Mouse (Mus musculus) lung, embryonic 15.5 days (tissue): Measurements from ENCODE around the gene Ghr. TPM values are rescaled to one million over a fixed set of nuclear protein-coding genes. Genes with fewer than 3 reads are reported as not detected.

Experiments
- ATAC-seq: fragments of 200-750 bp; cut with Nextera tagmentation; 2 replicates; pipeline ENCODE4 v1.8.0; 2017; ENCODE audit warnings: moderate number of reproducible peaks, borderline replicate concordance; ENCODE audit not compliant: low FRiP score, low TSS enrichment; ENCODE audit errors: extremely low read depth
- H3K27ac ChIP-seq: fragments of 300-500 bp; sonication (generic); 2 replicates; pipeline ENCODE4 v1.5.1; 2015; ENCODE audit warnings: moderate library complexity, mild to moderate bottlenecking, inconsistent platforms
- H3K27me3 ChIP-seq: fragments of 300-500 bp; sonication (generic); 2 replicates; pipeline ENCODE4 v1.6.1; 2015; ENCODE audit warnings: inconsistent platforms
- H3K36me3 ChIP-seq: fragments of 300-500 bp; sonication (generic); 2 replicates; pipeline ENCODE4 v1.6.1; 2015; ENCODE audit warnings: inconsistent platforms
- H3K4me1 ChIP-seq: fragments of 300-500 bp; sonication (generic); 2 replicates; pipeline ENCODE4 v1.6.1; 2015; ENCODE audit warnings: inconsistent platforms
- H3K4me2 ChIP-seq: fragments of 300-500 bp; sonication (generic); 2 replicates; pipeline ENCODE4 v1.6.1; 2015; ENCODE audit warnings: inconsistent platforms, mild to moderate bottlenecking, moderate library complexity
- H3K4me3 ChIP-seq: fragments of 300-500 bp; sonication (generic); 2 replicates; pipeline ENCODE4 v1.5.1; 2015; ENCODE audit warnings: mild to moderate bottlenecking, inconsistent platforms
- H3K9ac ChIP-seq: fragments of 300-500 bp; sonication (generic); 2 replicates; pipeline ENCODE4 v1.6.1; 2015; ENCODE audit warnings: inconsistent platforms
- H3K9me3 ChIP-seq: fragments of 300-500 bp; sonication (generic); 2 replicates; pipeline ENCODE4 v1.6.1; 2016; ENCODE audit warnings: inconsistent platforms
- WGBS: fragments of 180-500 bp; shearing (Covaris S2); methylation state at CpG from one replicate; pipeline ENCODE4 v1.1.7; 2015; 5-methylcytosine and 5-hydroxymethylcytosine counted together
- polyA plus RNA-seq: library from polyadenylated mRNA; unstranded; fragments of >200 nt; fragmentation: Nextera tagmentation; extraction: Ambion mirVana; gene quantifications from 2 replicates; pipeline ENCODE4 v1.2.1, GENCODE M21; 2015

The Ghr gene
- polyA plus RNA-seq, 1 experiment from 2014 or later: 100 TPM

GRCm38 (mm10) chr15:3512380-3512779 lies 70.9 kb downstream of the Ghr start:
- Histone ChIP-seq H3K27me3 (no peaks in the 10 kb centered on the region), H3K9me3 (no peaks in the 10 kb centered on the region), H3K27ac (peak overlapping the region; percentile 29; the same call in 1 of the 2 replicates), H3K4me2 (no peak overlapping the region), H3K4me3 (no peak overlapping the region), H3K4me1 (peaks cover 49% of the 10 kb centered on the region), H3K36me3 (no peaks in the 10 kb centered on the region), H3K9ac (no peak overlapping the region)
- WGBS: 22% methylated on average over 1 of the region's 1 CpGs
- ATAC-seq: peak; percentile 79; the same call in 1 of the 2 replicates

GRCm38 (mm10) chr15:3511639-3512171 lies 71.6 kb downstream of the Ghr start:
- H3K27me3 ChIP-seq: no peaks in the 10 kb centered on the region
- peaks cover 52% of the 10 kb centered on the region for H3K4me1 ChIP-seq
- peak; percentile 58; the same call in 1 of the 2 replicates for ATAC-seq
- 37% methylated on average over 2 of the region's 2 CpGs for WGBS
- H3K27ac ChIP-seq: no peak overlapping the region
- H3K9me3 ChIP-seq: no peaks in the 10 kb centered on the region
- no peak overlapping the region for H3K4me2 ChIP-seq
- H3K9ac ChIP-seq: no peak overlapping the region
- H3K4me3 ChIP-seq: no peak overlapping the region
- no peaks in the 10 kb centered on the region for H3K36me3 ChIP-seq

- no peak for ATAC-seq
- WGBS: 64% methylated on average over 3 of the region's 3 CpGs
- H3K36me3 ChIP-seq: no peaks in the 10 kb centered on the region
- H3K9ac ChIP-seq: no peak overlapping the region
- no peak overlapping the region for H3K27ac ChIP-seq
- no peak overlapping the region for H3K4me3 ChIP-seq
- H3K4me2 ChIP-seq: no peak overlapping the region
- no peaks in the 10 kb centered on the region for H3K27me3 ChIP-seq
- H3K4me1 ChIP-seq: peaks cover 55% of the 10 kb centered on the region
- H3K9me3 ChIP-seq: no peaks in the 10 kb centered on the region
Measured at GRCm38 (mm10) chr15:3509089-3509488, 74.2 kb downstream of the Ghr start.

- Histone ChIP-seq H3K9ac (no peak overlapping the region), H3K4me3 (no peak overlapping the region), H3K4me2 (no peak overlapping the region), H3K9me3 (no peaks in the 10 kb centered on the region), H3K4me1 (peaks cover 44% of the 10 kb centered on the region), H3K27ac (0 out of 2 replicates have a peak overlapping the region, but pooled peaks have one; percentile 5), H3K36me3 (no peaks in the 10 kb centered on the region), H3K27me3 (no peaks in the 10 kb centered on the region)
- 89% methylated on average over 2 of the region's 2 CpGs for WGBS
- ATAC-seq: no peak
Measured at GRCm38 (mm10) chr15:3507329-3507728, 76.0 kb downstream of the Ghr start.

DNA sequence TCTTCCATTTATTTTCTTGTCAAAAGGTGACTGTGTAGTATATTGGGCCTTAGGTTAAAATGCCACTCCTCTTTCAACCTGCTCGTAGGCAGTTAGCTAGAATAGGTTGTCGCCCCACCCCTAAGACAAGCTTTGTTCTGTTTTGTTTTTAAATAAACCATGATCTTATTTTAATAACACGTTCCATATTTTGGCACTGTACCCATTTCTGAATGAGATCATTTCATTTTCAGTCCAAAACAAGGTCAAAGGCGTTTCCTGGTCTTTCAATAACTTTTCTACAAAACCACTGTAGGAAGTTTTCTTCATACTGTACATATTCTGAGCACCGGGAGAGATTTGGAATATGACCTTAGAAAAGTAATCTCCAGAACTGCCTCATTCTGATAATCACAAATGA lies 78.6 kb downstream of the Ghr start:
- no peak for ATAC-seq
- Histone ChIP-seq H3K4me2 (no peak overlapping the region), H3K36me3 (no peaks in the 10 kb centered on the region), H3K9ac (no peak overlapping the region), H3K27me3 (no peaks in the 10 kb centered on the region), H3K9me3 (no peaks in the 10 kb centered on the region), H3K4me3 (no peak overlapping the region), H3K4me1 (peaks cover 23% of the 10 kb centered on the region), H3K27ac (no peak overlapping the region)
- WGBS: 60% methylated on average over 5 of the region's 5 CpGs

- no peak overlapping the region for H3K9ac ChIP-seq
- ATAC-seq: no peak
- no peak overlapping the region for H3K4me2 ChIP-seq
- no peak overlapping the region for H3K27ac ChIP-seq
- H3K4me3 ChIP-seq: no peak overlapping the region
- H3K27me3 ChIP-seq: no peaks in the 10 kb centered on the region
- H3K9me3 ChIP-seq: no peaks in the 10 kb centered on the region
- WGBS: 65% methylated on average over 3 of the region's 3 CpGs
- H3K4me1 ChIP-seq: peaks cover 12% of the 10 kb centered on the region; the same call in 1 of the 2 replicates
- H3K36me3 ChIP-seq: no peaks in the 10 kb centered on the region
Measured at GRCm38 (mm10) chr15:3501683-3502082, 81.6 kb downstream of the Ghr start.

DNA sequence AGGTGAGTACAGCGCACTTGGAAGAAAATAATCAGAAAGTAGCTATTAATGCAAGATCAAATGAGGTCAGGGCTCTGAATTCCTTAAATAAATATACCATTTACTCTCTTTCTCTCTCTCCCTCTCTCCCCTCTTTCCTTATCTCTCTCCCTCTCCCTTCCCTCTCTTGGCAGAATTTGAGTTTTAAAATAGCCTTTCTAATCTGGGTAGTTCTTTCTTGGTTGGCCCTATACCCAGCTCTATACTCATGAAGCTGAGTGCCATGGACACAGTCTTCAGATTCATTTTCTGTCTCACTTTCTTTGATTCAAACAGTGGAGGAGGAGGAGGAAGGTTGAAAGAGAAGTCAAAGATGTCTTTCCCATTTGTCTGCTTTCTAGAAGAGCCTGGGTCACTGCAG lies 84.3 kb downstream of the Ghr start:
- Histone ChIP-seq H3K27ac (no peak overlapping the region), H3K9me3 (no peaks in the 10 kb centered on the region), H3K9ac (no peak overlapping the region), H3K4me1 (peaks cover 9% of the 10 kb centered on the region; the same call in 1 of the 2 replicates), H3K36me3 (no peaks in the 10 kb centered on the region), H3K4me2 (no peak overlapping the region), H3K27me3 (no peaks in the 10 kb centered on the region), H3K4me3 (no peak overlapping the region)
- WGBS: 68% methylated on average over 1 of the region's 1 CpGs
- no peak for ATAC-seq

DNA sequence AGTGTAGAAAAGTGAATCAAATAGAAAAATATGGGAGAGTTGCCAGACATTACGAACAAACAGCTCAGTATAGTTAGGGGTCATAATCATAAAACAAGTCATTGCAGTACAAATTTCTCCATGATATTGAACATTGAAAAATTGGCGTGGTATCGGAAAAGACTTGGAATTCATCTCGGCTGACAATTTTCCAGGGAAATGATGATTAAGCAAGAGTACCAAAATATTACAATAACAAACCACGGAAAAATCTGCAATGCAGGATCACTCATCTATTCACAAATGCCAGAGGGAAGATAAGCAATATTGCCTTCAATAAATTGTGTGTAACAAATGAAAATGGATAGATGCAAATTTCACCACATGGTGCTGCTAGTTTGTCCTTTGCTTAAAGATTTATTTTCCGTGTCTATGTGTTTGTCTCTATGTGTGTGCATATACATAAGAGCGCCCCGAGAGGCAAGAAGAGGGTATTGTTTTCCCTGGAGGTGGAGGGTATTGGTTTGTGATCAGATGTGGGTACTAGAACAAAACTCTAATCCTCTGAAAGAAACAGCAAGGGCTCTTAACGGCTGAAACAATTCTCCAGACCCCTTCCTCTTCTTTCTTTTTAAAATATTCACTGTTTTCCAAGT lies 85.2 kb downstream of the Ghr start:
- no peak overlapping the region for H3K9ac ChIP-seq
- H3K27ac ChIP-seq: no peak overlapping the region; the same call in 1 of the 2 replicates
- no peak overlapping the region for H3K4me3 ChIP-seq
- H3K4me1 ChIP-seq: peaks cover 9% of the 10 kb centered on the region; the same call in 1 of the 2 replicates
- H3K4me2 ChIP-seq: no peak overlapping the region
- no peaks in the 10 kb centered on the region for H3K27me3 ChIP-seq
- H3K9me3 ChIP-seq: no peaks in the 10 kb centered on the region
- no peaks in the 10 kb centered on the region for H3K36me3 ChIP-seq
- WGBS: 79% methylated on average over 9 of the region's 9 CpGs
- ATAC-seq: no peak

DNA sequence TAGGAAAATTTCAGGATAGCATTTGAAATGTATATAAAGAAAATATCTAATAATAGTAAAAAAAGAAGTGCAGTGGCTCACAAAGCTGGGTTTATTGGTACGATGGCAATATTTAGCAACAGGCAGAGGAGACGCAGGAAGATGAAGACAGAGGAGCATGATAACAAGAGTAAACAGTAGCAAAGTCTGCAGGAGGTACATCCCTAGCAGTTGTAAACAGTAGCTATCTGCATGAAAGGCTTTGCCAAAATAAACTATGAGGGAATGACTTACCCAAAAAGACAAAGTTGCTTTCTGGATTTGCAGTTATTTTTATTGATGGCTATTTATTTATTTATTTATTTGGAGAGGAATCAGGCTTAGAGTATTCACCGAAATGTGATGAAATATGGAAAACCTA lies 92.4 kb downstream of the Ghr start:
- Histone ChIP-seq H3K4me1 (0 out of 2 replicates have a peak, but pooled peaks cover 4% of the 10 kb centered on the region), H3K4me3 (no peak overlapping the region), H3K27ac (no peak overlapping the region; the same call in 1 of the 2 replicates), H3K27me3 (no peaks in the 10 kb centered on the region), H3K9ac (no peak overlapping the region), H3K9me3 (no peaks in the 10 kb centered on the region), H3K36me3 (no peaks in the 10 kb centered on the region), H3K4me2 (no peak overlapping the region)
- WGBS: 57% methylated on average over 3 of the region's 3 CpGs
- no peak for ATAC-seq

DNA sequence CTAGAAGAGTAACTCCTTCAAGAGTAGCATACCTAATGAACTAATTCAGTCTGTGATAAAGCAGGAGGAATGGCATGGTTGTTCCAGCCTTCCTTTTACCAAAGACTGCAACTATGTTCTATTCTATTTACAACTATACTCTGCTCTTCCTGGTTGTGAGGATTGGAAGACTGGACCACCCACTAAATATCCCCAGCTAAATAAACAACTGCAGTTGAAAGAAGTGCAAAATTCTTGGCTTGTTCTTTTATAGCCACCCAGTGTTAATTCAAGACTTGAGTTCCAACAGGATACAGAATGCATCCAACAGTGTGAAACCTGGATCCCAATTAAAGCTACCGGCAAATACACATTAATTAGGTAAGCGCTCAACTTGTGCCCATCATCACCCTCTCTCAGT lies 93.3 kb downstream of the Ghr start:
- whole genome bisulfite sequencing: 79% methylated on average over 2 of the region's 2 CpGs

DNA sequence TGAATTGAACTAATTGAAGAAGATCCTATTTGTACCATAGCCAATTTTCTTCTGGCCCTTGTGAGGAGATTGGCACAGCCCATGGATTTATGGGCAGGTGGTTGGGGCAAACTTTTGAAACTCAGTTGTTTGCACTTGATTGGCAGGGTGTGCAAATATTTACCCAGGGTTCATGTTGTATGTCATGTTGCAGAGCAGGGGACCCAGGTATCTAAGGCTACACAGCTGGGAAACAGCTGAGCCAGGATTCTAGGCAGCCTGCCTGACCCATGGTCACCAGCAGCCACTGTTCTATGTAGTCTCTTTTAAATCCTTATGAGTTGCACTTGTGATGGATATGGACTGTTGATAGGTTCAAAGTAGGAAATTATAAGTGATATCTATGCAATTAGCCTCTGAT lies 94.1 kb downstream of the Ghr start:
- Histone ChIP-seq H3K9me3 (no peaks in the 10 kb centered on the region), H3K4me3 (no peak overlapping the region), H3K36me3 (no peaks in the 10 kb centered on the region), H3K4me2 (no peak overlapping the region), H3K27me3 (no peaks in the 10 kb centered on the region), H3K27ac (no peak overlapping the region), H3K9ac (no peak overlapping the region), H3K4me1 (0 out of 2 replicates have a peak, but pooled peaks cover 4% of the 10 kb centered on the region)
- ATAC-seq: no peak

More for the DNA sequence above, 93.3 kb downstream of the Ghr start:
- Histone ChIP-seq H3K9me3 (no peaks in the 10 kb centered on the region), H3K4me3 (no peak overlapping the region), H3K4me1 (0 out of 2 replicates have a peak, but pooled peaks cover 4% of the 10 kb centered on the region), H3K4me2 (no peak overlapping the region), H3K27me3 (no peaks in the 10 kb centered on the region), H3K27ac (no peak overlapping the region; the same call in 1 of the 2 replicates), H3K36me3 (no peaks in the 10 kb centered on the region), H3K9ac (no peak overlapping the region)
- ATAC-seq: no peak

DNA sequence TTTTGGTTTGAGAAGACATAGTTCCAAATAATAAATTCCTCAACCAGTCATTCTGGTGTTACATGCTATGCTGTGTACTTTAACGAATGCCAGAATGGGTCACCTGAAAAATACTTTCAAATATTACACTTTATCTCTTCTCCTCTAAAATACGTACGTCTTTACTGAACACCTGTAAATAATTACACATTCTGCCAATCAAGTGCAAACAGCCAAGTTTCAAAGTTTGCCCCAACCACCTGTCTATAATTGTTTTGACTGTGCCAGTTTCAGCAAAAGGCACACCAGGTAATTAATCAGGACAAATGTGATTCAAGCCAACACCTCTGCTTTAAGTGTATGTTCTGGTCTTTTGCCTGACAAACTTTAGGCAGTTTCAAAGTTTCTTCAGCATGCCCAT lies 94.7 kb downstream of the Ghr start:
- H3K4me2 ChIP-seq: no peak overlapping the region
- 74% methylated on average over 3 of the region's 3 CpGs for WGBS
- no peak for ATAC-seq

More for the DNA sequence above, 94.7 kb downstream of the Ghr start:
- H3K4me1 ChIP-seq: 0 out of 2 replicates have a peak, but pooled peaks cover 4% of the 10 kb centered on the region
- H3K9me3 ChIP-seq: no peaks in the 10 kb centered on the region
- H3K36me3 ChIP-seq: no peaks in the 10 kb centered on the region
- H3K4me3 ChIP-seq: no peak overlapping the region
- H3K27me3 ChIP-seq: no peaks in the 10 kb centered on the region
- no peak overlapping the region for H3K27ac ChIP-seq
- H3K9ac ChIP-seq: no peak overlapping the region
